Mouse (Mus musculus): ENCODE results near the gene Fgfrl1. TPM values are rescaled to one million over a fixed set of nuclear protein-coding genes. Genes with fewer than 3 reads are reported as not detected.
A peak's percentile ranks its signal among the peaks of the same experiment; 100 is the strongest.

Gene Fgfrl1
- 13.8 and 17.1 TPM in 2 replicates for total RNA-seq (2014; rRNA removed)
- 5.5 and 7.1 TPM in 2 replicates for polyA plus RNA-seq (2015; fragmentation: Nextera tagmentation; extraction: Ambion mirVana)

DNA sequence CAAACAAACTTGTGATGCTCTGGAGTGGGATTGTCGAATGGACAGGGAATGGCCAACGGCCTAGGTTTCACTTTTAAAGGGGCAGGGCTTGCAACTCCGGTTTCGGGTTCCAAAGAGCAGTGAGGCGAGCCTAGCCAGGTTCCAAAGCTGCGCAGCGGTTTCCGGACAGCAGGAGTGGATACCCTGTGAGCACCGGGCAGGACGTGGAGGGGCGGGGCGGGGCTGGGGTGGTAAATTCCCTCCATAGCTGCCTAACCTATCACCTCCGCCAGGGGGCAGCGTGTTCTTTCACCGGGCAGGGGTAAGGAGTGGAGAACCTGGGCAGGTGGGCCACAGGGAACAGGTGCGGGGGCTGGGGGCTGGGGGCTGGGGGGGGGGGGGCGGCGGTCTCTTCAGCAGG, at the start of gene Fgfrl1:
Gene Fgfrl1 (plus strand): TSS at position 112 of the 400 bp plus-strand sequence.
- Histone ChIP-seq H3K27me3 (ENCODE audit: insufficient read depth, low read length) (0 out of 2 replicates have a peak, but pooled peaks cover 8% of the 10 kb centered on the region), H3K27ac (ENCODE audit: low read depth, low read length) (no peak within 1 kb of the TSS), H3K4me2 (ENCODE audit: low read depth) (peak within 1 kb of the TSS; percentile 95), H3K36me3 (ENCODE audit: insufficient read depth) (no peaks in the 10 kb centered on the region), H3K4me1 (ENCODE audit: insufficient read depth) (0 out of 2 replicates have a peak, but pooled peaks cover 2% of the 10 kb centered on the region), H3K9ac (no peak within 1 kb of the TSS), H3K4me3 (ENCODE audit: low read depth, low read length) (0 out of 2 replicates have a peak within 1 kb of the TSS, but pooled peaks have one; percentile 12), H3K9me3 (ENCODE audit: low read length) (no peaks in the 10 kb centered on the region)
- DNase-seq (no peak), ATAC-seq (no peak)
- peak; percentile 47 for TF ChIP-seq CTCF (IDR thresholded peaks at IDR 0.05; ENCODE audit: low read depth)
- WGBS, result 5% methylated on average over 14 of the region's 18 CpGs

DNA sequence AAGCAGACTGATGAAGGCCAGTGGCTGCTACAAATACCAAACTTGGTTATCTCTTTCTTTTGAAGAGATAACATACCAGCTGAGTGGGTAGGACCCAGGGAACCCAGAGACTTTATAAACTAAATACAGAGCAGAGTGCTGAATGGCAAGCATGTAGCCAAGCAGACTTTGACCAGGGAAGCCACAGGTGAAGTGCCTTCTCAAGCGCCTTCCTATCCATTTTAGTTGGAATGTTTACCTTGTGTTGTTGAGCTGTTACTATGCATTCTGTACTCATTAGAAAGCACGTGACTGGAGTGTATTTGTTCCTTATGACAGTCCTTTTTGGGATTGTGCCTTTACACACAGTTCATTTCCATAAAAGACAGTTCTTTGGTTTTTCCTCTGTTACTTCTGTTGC, 48.5 kb upstream of the Fgfrl1 start:
- Histone ChIP-seq H3K9me3 (ENCODE audit: low read length) (no peaks in the 10 kb centered on the region), H3K27ac (ENCODE audit: low read depth, low read length) (no peak overlapping the region), H3K4me2 (ENCODE audit: low read depth) (no peak overlapping the region), H3K4me3 (ENCODE audit: low read depth, low read length) (no peak overlapping the region), H3K4me1 (ENCODE audit: insufficient read depth) (no peaks in the 10 kb centered on the region), H3K36me3 (ENCODE audit: insufficient read depth) (peaks cover 44% of the 10 kb centered on the region), H3K9ac (no peak overlapping the region), H3K27me3 (ENCODE audit: insufficient read depth, low read length) (no peaks in the 10 kb centered on the region)
- DNase-seq (no peak), ATAC-seq (no peak)
- 80% methylated on average over 2 of the region's 2 CpGs for WGBS
- no peak for TF ChIP-seq CTCF (IDR thresholded peaks at IDR 0.05; ENCODE audit: low read depth)

DNA sequence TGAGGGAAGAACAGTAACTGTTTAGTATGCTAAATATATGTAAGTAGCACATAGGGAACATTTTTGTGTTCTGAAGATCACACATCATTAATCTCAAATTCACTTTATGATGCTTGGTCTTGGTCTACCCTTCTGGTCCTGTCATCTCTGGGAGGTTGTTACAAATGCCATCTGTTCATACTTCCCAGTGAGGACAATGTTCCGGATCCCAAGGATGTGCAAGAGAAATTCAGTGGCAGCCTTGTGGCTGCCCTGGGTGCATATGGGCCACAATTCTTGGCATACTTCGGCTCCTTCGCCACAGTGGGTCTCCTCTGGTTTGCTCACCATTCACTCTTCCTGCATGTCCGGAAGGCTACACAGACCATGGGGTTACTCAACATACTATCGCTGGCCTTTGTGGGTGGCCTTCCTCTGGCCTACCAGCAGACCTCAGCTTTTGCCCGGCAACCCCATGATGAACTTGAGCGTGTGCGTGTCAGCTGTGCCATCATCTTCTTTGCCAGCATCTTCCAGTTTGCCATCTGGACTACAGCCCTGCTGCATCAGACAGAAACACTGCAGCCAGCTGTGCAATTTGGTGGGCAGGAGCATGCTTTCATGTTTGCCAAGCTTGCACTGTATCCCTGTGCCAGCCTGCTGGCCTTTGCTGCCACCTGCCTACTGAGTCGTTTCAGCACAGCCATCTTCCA, 46.4 kb upstream of the Fgfrl1 start:
- Histone ChIP-seq H3K9ac (no peak overlapping the region), H3K4me3 (ENCODE audit: low read depth, low read length) (no peak overlapping the region), H3K4me1 (ENCODE audit: insufficient read depth) (no peaks in the 10 kb centered on the region), H3K9me3 (ENCODE audit: low read length) (no peaks in the 10 kb centered on the region), H3K27me3 (ENCODE audit: insufficient read depth, low read length) (no peaks in the 10 kb centered on the region), H3K4me2 (ENCODE audit: low read depth) (no peak overlapping the region), H3K27ac (ENCODE audit: low read depth, low read length) (no peak overlapping the region), H3K36me3 (ENCODE audit: insufficient read depth) (peaks cover 52% of the 10 kb centered on the region)
- WGBS, result 81% methylated on average over 9 of the region's 9 CpGs
- TF ChIP-seq CTCF (IDR thresholded peaks at IDR 0.05; ENCODE audit: low read depth), result no peak
- peak; percentile 40 for ATAC-seq
- peak; percentile 27 for DNase-seq

DNA sequence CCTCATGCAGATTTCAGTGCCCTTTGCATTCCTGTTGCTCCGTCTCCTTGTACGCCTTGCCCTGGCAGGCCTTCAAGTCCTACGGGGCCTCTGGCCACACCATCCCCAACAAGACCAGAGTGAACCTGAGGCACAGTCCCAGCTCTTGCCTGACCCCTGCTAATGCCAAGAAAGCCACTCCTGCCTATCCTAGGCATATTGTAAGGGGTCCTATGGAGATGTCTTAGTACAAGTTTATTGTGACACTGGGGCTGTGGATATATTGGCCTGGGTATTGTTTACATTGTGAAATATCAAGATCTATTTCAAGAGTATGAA, 45.9 kb upstream of the Fgfrl1 start:
- no peak overlapping the region for H3K4me3 ChIP-seq (ENCODE audit: low read depth, low read length)
- no peak overlapping the region for H3K4me2 ChIP-seq (ENCODE audit: low read depth)
- H3K4me1 ChIP-seq (ENCODE audit: insufficient read depth), result no peaks in the 10 kb centered on the region
- DNase-seq, result no peak
- H3K9ac ChIP-seq, result no peak overlapping the region
- no peak for TF ChIP-seq CTCF (IDR thresholded peaks at IDR 0.05; ENCODE audit: low read depth)
- no peaks in the 10 kb centered on the region for H3K9me3 ChIP-seq (ENCODE audit: low read length)
- WGBS, result 81% methylated on average over 3 of the region's 3 CpGs
- no peaks in the 10 kb centered on the region for H3K27me3 ChIP-seq (ENCODE audit: insufficient read depth, low read length)
- H3K27ac ChIP-seq (ENCODE audit: low read depth, low read length), result no peak overlapping the region
- peaks cover 57% of the 10 kb centered on the region for H3K36me3 ChIP-seq (ENCODE audit: insufficient read depth)
- no peak for ATAC-seq

DNA sequence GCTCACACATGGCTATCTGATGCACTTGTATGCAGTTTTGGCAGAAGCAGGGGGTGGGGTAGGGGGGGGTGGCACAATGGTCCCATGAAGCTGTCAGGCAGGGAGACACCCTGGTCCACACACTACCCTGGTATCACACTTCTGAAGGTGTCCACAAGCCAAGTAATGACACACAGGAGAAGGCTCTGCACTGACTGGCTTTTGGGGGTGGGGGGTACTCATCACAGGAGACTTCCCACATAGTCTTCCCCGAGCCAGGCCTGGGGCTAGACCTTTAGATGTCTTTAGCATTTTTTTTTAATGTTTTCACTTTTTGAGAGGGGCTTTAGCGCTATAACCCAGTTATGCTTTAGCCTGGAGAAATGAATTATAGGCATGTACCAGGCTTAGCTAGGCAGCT, 44.9 kb upstream of the Fgfrl1 start:
- no peak for TF ChIP-seq CTCF (IDR thresholded peaks at IDR 0.05; ENCODE audit: low read depth)
- no peak overlapping the region for H3K4me3 ChIP-seq (ENCODE audit: low read depth, low read length)
- no peak overlapping the region for H3K9ac ChIP-seq
- H3K27ac ChIP-seq (ENCODE audit: low read depth, low read length), result no peak overlapping the region
- DNase-seq (no peak), ATAC-seq (no peak)
- H3K9me3 ChIP-seq (ENCODE audit: low read length), result no peaks in the 10 kb centered on the region
- no peaks in the 10 kb centered on the region for H3K27me3 ChIP-seq (ENCODE audit: insufficient read depth, low read length)
- no peak overlapping the region for H3K4me2 ChIP-seq (ENCODE audit: low read depth)
- H3K36me3 ChIP-seq (ENCODE audit: insufficient read depth), result peaks cover 59% of the 10 kb centered on the region
- no peaks in the 10 kb centered on the region for H3K4me1 ChIP-seq (ENCODE audit: insufficient read depth)
- WGBS, result 94% methylated on average over 2 of the region's 2 CpGs

DNA sequence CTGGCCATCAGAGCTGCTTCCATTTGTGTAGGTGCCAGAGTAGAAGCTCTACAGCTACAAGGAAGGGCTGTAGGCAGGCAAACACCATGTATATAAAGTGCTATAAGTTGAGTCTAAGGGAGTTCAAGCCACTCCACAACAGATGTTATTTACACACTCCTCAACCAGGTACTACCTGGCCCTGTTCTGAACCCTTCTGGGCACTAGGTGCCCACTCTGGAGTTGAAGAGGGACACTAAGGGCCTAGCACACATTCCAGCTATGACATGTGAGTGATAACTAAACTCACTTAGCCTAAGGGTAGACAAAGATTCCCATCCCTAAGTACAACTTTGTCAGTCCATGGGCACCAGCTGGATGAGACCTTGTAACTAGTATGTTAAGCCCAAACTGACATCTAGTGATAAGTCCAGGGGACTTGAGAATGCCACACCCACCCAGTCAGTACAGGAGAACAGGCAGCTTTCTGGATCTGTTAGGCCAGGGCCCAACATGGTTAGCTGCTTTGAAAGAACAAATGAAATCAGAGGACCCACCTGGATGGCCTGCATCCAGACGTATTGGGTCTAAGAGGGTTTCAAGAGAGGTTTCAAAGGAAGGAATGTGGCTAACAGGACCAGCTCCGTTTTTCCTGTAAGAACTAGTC, 44.2 kb upstream of the Fgfrl1 start:
- no peak overlapping the region for H3K4me3 ChIP-seq (ENCODE audit: low read depth, low read length)
- no peak for TF ChIP-seq CTCF (IDR thresholded peaks at IDR 0.05; ENCODE audit: low read depth)
- DNase-seq (no peak), ATAC-seq (no peak)
- H3K9ac ChIP-seq, result no peak overlapping the region
- no peaks in the 10 kb centered on the region for H3K4me1 ChIP-seq (ENCODE audit: insufficient read depth)
- WGBS, result 87% methylated on average over 2 of the region's 2 CpGs
- H3K4me2 ChIP-seq (ENCODE audit: low read depth), result no peak overlapping the region
- H3K27me3 ChIP-seq (ENCODE audit: insufficient read depth, low read length), result no peaks in the 10 kb centered on the region
- no peak overlapping the region for H3K27ac ChIP-seq (ENCODE audit: low read depth, low read length)
- H3K9me3 ChIP-seq (ENCODE audit: low read length), result no peaks in the 10 kb centered on the region
- peaks cover 65% of the 10 kb centered on the region for H3K36me3 ChIP-seq (ENCODE audit: insufficient read depth)

DNA sequence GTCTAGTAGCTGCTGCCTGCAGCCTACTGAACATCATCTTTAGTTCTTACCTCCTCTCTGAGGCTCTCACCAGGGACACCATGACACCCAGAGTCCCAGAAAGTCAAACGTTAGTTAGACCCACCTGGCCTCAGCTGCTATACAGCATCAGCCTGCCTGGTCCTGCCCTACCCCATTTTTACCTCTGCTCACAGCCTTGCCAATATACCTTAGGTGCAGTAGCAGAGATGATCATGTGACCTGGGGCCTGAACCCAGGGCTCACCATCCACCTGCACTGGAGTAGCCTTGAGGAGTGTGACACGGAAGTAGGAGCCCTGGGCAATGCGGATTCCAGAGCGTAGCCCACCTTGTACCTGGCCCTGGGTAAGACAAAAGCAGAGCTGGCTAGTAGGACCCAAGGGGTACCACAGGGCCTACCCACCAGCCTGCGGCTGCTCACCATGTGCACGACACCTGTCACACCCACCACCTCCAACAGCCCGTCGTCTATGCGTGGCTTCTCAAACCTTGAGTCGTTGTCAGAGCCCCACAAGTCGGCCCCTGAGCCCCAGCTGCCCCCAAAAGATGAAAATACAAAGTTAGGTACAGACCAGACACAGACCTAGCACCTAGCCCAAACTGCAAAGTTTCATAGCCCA, 43.1 kb upstream of the Fgfrl1 start:
- no peaks in the 10 kb centered on the region for H3K9me3 ChIP-seq (ENCODE audit: low read length)
- no peak overlapping the region for H3K27ac ChIP-seq (ENCODE audit: low read depth, low read length)
- 93% methylated on average over 11 of the region's 11 CpGs for WGBS
- no peaks in the 10 kb centered on the region for H3K27me3 ChIP-seq (ENCODE audit: insufficient read depth, low read length)
- H3K36me3 ChIP-seq (ENCODE audit: insufficient read depth), result peaks cover 75% of the 10 kb centered on the region
- no peak for TF ChIP-seq CTCF (IDR thresholded peaks at IDR 0.05; ENCODE audit: low read depth)
- no peak overlapping the region for H3K4me3 ChIP-seq (ENCODE audit: low read depth, low read length)
- no peak overlapping the region for H3K9ac ChIP-seq
- ATAC-seq, result no peak
- no peaks in the 10 kb centered on the region for H3K4me1 ChIP-seq (ENCODE audit: insufficient read depth)
- no peak for DNase-seq
- H3K4me2 ChIP-seq (ENCODE audit: low read depth), result no peak overlapping the region
